Mouse (Mus musculus): ENCODE measurements at regions not wholly inside any gene's neighbourhood (a gene's known extent, or its start where the extent isn't known, plus 50 kb on each side); places are given as distances from the start of the nearest gene placed in this dataset.

DNA sequence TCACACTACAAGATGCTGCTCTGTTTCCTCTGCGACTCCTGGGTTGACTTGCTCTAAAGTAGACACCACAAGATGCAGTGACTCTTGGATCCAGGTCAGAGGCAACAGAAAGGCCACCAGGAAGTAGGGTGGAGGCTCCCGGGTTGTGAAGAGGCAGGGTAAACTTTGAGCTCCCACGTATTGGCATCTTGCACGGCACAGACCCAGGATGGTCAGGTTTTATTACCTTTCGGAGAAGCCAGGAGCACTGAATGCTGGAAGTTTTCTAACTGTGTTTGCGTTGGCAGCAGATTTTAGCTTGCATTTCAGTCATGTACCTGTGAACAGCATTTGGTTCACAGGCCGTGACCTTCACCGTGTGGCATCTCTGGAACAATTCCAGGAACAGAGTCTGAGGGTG is 227.2 kb upstream of the Foxq1 start:
- no peak for DNase-seq (ENCODE audit: low read depth, low spot score)

DNA sequence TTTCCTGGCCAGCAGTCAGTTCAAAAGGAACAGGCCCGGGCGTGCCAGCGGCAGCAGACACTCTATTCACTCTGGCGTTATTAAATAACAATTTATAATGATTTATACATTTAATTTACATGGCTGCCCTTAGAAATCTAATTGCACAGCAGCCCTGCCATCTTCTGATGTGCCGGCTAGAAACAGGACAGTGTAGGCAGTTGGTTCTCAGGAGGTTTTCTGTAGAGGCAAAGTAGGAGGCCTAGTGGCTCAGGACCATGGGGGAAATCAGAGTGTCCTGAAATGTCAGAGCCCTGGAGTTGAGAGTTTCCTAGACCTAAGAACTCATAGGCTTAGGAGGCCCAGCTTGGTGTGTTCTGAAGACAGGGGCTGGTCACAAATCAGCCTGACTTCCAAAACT is 225.2 kb upstream of the Foxq1 start:
- no peak for DNase-seq (ENCODE audit: low read depth, low spot score)

DNA sequence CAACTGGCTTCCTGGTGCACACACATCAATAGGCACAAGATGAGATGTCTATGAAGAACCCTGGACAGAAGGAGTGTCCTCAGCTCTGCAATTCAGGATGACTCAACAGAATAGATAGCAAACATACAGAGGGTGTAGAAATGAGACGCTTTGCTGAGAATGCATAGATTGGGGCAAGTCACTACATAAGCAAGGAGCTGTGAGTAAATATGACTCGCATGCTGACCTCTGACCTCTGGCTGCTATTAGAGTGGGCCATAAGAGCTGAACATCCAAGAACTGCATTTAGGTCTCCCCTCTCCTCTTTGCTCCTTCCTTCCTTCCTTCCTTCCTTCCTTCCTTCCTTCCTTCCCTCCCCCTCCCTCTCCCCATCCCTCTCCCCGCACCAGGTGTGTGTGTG is 221.0 kb upstream of the Foxq1 start:
- DNase-seq (ENCODE audit: low read depth, low spot score), result no peak

DNA sequence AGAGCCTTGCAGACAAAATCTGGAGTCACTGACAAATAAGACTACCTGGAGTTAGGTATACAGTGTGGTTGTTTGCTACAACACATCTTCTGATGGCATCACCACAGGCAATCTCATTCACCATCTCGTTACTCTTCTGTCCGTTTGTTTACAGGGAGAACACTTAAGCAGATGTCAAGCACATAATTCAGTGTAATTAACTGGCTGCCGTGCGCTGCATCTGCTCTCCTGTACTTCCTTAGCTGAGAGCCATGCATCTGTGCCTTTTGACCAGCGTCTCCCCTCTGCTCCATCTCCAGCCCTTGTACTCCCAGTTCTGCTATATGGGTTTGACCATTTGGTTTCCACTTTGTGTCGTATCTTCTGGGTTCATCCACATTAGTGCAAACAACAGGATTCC is 218.3 kb upstream of the Foxq1 start:
- no peak for DNase-seq (ENCODE audit: low read depth, low spot score)

DNA sequence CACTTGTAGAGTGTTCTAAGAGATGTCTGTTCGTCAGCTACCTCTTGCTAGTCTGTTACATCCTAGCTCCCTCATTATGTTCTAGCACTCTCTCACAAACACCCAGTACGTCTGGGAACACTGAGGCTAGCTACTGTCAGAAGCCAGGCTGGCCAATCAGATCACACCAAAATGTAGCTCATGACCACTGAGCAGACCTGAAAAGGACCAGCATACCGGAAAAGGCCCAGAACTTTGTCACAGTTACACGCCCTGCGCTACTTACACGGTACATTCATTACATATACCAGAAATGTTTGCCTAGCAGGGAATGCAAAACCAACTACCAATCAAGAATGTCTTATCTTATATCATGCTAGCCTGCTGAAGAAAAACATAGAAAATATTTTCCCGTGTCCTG is 216.5 kb upstream of the Foxq1 start:
- no peak for DNase-seq (ENCODE audit: low read depth, low spot score)

DNA sequence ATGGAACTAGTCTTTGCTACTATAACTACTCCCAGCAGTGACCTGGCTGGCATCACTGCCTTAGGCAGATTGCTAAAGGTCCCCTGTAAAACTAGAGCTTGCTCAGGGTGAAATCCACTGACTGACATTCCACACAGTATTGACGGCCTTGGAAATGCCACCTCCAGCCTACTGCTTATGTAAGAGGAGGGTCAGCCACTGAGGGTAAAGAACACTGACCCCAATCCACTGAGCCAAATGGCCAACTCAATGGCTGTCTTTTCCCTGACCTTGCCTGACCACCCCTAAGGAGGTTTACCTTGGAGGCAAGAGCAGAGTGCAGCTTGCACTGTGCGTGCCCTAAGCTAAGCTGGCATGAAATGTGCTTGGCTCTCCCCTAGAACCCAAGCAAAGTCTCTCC is 216.0 kb upstream of the Foxq1 start:
- no peak for DNase-seq (ENCODE audit: low read depth, low spot score)

DNA sequence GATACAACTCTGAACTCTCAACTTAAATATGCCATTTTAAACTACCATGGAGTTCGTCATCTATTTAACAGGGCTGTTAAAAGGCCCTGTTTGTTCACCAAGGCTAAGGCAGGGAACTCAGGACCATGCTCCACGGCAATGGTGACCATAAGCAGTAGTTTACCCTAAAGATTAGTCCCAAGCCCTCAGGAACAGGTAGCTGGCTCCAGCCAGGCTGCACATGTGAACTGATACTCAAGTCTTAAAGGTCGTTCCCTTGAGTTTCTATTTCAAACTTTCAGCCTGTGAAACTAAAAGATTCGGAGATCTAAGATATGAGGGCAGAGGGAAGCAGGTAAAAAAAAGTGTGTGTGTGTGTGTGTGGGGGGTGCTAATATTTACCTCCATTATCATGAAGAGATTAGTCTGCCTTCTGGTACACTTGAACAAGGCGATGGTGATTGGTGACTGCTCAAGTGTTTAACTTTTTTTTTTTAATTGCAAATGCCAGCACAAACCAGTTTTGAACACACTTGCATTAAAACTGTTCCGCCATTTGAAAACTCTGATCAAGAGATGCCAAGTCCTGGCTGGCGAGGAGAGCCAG is 215.5 kb upstream of the Foxq1 start:
- DNase-seq (ENCODE audit: low read depth, low spot score), result no peak

DNA sequence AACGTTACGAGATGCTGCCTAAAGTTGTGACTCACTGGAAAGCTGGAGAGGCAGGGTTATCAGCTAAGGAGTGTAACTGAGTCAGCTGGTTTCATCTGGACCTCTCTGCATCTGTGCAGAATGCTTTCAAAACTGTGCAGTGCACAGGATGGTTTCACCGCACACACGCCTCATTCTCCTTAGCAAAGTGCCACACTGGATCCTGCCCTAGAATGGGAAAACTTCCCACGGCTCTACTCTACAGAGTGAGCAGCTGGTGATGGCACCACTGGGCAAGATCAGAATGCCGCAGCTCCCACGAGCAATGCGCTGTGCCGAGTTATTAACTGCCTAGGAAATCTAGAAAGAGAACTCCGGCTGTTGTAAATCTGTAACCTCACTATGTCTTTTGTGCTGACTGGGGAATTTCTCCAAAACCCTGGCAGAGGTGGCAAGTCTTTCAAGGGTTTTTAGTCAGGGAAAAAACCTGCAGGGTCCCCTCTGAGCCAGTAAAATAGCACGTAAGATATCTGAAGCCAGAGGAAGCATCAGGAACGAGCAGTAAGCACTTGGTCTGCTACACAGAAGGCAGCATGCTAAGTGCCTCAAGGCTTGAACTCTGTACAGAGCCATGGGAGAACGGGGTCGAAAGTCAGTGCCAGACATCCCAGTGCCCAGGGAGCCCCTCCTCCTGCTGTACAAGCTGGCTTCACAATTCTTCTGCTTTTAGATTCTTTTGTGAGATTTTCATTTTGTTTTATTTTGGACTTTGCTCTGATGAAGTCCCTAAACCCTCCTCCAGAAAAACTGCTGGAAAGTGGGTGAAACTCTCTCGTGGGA is 214.4 kb upstream of the Foxq1 start:
- DNase-seq (ENCODE audit: low read depth, low spot score), result no peak

DNA sequence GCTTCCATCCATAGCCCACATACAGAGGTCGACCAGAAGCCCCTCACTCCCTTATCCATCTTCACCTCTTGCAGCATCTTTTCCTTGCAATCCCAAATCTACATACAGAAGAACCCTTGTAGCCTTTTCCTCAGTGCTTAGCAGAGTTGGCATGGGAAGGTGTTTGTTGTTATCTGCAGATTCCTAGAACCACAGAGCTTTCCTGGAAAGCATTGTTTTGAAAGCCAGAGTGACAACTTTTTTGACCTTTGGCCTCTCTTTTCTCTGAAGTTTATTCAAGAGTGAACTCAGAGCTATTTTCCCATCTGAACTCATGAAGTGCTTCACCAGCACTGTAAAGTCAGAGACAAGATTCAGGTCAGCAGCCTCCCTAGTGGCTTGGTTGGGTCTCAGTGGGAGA is 209.7 kb upstream of the Foxq1 start:
- no peak for DNase-seq (ENCODE audit: low read depth, low spot score)

DNA sequence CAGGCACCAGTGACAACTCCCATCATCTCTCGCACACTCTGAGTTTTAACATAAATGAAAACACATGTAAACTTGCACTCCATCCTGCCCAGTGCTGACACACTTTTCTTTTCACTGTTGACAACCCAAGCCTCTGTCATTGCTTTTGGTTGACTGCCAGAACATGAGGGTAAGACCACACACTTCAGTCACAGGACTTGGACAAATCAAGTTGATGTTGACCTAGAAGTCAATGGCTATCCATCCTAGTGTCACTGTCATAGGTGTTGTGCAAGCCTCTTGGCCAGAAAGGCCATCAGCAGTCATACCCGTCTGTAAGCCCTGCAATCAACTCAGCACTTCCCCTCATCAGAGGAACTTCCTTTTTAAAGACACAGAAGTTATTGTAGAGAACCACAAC is 208.9 kb upstream of the Foxq1 start:
- no peak for DNase-seq (ENCODE audit: low read depth, low spot score)

DNA sequence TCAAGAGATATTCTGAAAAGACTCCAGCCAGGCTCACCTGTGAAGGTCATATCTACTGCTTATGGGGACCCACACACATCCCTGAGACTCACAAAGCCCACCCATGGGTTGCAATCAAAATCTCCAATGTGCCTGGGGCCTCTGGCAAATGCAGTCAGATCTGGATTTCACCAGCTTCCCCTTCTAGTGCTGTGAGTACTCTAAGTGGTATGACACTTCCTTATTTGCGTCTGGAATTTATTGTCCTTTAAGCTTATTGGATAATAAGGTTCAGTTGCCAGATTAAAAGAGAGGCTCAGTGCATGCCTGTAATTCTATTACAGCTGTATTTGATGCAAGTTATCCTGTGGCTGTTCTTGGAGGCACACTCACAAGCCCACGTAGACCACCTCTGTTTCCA is 206.3 kb upstream of the Foxq1 start:
- no peak for DNase-seq (ENCODE audit: low read depth, low spot score)

DNA sequence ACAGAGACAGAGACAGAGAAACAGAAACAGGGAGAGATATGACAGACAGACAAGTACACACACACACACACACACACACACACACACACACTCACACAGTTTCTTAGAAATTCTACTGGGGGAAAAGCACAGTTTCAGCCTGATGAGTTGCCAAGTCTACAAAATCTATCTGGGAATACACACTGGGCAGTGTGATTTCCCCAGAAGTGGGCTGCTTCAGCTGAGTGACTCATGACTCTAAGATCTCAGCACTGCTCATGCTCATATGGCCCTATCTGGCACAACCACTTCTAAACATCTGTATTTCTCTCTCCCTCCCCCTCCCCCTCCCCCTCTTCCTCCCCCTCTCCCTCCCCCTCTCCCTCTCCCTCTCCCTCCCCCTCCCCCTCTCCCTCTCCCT is 204.5 kb upstream of the Foxq1 start:
- DNase-seq (ENCODE audit: low read depth, low spot score), result no peak

DNA sequence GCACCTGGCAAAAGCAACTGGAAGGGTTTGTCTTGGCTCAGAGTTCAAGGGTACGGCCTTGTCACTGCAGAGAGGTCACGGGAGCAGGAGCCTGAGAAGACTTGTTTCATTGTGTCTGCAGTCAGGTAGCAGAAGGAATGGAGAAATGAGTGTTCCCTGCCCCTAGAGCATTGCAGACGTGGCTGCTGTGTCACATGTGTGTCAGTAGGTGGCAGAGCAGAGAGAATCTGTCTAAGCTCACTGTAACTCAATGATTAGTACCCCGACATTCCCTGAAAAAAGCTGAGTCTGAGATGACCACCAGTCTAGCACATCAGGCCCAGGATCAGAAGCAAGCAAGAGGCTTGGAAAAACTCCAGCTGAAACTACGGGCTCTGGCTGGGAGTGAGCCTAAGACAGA is 203.1 kb upstream of the Foxq1 start:
- DNase-seq (ENCODE audit: low read depth, low spot score), result peak; percentile 13

DNA sequence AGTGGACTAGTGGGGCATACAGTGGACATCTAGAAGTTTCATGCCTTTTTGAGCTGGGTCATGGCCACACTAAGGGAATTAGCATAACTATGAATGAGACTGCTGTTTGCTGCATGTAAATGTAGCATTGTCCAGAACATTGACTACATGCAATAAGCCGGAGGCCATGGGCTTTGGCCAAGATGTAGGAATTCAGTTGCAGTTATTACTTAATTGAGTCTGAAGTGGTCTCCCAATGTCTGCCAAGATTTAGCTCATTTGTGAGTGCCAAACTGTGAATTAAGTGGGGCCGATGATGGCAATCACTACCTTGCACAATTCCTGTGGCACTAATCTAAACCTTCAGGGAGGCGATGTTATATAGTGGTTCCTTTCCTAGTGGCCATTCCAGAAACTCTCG is 196.6 kb upstream of the Foxq1 start:
- DNase-seq (ENCODE audit: low read depth, low spot score), result no peak

DNA sequence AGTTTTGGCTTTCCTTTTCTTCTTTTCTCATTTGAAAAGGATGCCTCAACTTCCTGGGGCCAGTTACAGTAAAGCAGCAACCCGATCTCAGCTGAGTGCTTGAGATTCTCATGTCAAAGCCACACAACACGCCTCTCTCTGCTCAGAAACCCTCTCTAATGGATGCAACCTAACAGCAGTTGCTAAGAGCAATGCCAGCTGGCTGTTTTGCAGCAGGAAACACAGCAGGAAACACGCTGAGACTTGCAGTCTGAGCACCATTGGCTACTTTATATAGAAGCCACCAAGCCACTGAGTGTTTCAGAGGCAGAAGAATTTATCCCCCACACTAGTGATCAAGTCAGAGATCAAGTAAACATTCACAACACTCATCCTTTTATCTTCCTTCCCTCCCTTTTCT is 193.5 kb upstream of the Foxq1 start:
- DNase-seq (ENCODE audit: low read depth, low spot score), result no peak

DNA sequence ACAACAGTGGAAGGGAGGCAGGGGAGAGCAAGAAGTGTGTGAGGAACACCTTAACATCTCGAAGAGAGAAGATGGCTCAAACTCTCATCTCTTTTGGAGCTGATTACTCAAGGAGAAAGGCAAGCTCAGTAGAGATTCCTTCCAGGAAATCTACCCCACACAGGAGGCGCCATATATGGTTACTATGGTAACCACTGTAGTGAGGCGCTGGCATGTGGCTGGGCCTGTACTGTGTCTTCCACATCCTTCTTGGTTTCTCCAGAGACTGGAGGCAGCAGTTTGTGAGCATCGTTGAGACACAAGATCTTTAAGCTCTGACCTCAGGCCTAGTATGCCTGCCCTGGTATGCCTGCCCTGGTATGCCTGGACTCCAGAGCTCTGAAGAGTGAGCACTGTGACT is 191.6 kb upstream of the Foxq1 start:
- DNase-seq (ENCODE audit: low read depth, low spot score), result peak; percentile 12

DNA sequence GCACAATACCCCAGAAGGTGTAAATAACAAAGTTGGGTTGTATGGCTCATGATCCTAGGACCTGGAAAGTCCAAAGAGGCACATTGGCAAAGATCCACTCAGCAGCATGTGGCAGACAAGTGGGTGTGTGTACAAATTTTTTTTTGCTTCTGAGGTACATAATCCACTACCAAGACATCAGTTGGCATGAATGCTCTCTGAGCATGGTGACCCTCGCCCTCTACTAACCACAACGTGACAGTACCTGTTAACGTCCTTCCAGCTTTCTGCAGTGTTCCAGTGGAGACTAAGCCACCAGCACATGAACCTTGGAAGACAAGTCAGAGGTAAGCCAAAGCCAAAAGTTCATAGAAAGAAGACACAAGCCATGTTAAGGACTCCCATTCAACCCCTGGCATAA is 188.7 kb upstream of the Foxq1 start:
- DNase-seq (ENCODE audit: low read depth, low spot score), result no peak

DNA sequence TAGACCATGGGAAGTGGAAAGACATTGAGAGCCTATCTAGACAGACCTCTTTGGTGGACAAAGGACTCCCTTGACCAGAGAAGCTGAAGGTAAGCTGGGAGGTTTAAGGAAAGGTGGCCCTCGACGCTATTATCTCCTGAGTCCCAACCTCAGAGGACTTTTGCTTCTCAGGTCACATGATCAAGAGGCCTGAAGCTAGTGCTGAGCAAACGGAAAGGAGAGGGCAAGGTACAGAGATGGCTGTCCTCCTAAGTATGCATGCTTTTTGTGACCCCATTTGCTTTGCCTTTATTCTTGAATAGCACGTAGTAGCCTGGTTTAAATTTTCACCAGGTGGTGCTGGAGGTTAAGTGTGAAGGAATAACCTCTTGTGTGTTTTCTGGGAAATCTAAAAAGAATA is 186.8 kb upstream of the Foxq1 start:
- no peak for DNase-seq (ENCODE audit: low read depth, low spot score)

DNA sequence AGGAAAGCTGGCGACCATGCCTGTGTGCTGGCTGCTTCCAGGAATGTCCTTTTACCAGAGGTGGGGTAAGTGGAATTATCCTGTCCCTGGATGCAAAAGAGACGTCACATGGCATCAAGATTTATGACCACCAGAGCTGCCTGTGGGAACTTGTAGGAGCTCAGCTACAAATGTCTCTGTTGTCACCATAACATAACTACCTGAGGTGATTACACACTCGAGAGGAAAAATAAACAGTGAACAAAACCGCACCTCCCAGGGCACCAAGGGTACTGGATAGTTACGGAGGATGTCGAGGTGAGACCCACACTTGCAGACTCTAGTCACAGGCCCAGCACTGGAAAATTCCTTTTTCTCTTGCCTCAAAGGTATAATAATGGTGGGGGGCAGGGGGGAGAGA is 185.1 kb upstream of the Foxq1 start:
- DNase-seq (ENCODE audit: low read depth, low spot score), result no peak

DNA sequence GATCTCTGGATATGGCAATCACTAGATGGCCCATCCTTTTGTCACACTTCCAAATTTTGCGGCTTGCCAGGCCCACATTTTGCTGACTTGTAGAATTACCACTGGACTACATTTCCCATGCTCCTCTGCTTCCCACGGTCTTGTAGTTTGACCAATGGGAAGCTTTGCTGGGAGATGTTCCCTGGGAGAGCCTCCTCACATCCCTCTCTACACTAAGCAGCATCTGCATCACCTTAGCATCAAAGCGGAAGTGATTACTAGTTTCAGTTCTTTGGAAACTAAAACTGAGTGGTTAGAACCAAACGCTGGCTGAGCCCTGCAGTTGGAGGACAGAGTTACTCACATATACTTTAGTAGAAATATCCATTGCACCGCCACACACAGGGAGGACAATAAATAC is 181.9 kb upstream of the Foxq1 start:
- peak; percentile 22 for DNase-seq (ENCODE audit: low read depth, low spot score)

DNA sequence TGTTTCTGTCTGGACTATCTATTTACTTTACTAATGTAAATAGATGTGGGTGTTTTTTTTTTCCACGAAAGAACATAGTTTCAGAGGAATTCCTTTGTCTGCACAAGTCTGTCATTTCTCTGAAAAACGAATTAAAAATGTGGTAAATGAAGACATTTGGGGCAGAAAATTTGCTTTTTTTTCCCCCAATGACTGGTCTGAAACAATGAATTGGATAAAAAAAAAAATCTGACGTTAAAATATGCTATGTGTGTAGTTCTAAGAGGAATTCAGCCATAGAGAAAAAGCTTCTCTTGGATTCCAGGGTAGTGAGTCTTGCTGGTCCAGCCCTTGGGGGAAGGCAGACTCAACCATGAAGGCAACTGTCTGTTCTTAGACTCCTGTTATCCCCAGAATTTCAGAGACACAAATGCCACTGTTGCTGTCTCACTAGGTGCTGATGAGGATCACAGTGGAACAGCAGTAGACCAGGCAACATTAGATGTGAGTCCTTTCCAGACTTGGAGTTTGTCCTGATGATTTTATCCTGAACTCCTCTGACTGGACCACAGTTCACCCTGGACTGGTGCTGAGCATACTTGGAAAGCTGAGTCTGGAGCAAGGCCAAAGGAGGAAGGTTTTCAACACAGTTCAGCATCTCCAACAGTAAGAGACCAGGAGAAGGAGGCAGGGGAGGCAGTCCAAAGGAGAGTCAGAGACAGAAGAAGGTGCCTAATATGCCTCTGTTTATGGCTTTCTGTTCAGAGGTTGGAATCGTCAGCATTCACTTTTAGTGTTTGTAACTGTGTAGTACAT is 162.3 kb upstream of the Foxq1 start:
- no peak for DNase-seq (ENCODE audit: low read depth, low spot score)

DNA sequence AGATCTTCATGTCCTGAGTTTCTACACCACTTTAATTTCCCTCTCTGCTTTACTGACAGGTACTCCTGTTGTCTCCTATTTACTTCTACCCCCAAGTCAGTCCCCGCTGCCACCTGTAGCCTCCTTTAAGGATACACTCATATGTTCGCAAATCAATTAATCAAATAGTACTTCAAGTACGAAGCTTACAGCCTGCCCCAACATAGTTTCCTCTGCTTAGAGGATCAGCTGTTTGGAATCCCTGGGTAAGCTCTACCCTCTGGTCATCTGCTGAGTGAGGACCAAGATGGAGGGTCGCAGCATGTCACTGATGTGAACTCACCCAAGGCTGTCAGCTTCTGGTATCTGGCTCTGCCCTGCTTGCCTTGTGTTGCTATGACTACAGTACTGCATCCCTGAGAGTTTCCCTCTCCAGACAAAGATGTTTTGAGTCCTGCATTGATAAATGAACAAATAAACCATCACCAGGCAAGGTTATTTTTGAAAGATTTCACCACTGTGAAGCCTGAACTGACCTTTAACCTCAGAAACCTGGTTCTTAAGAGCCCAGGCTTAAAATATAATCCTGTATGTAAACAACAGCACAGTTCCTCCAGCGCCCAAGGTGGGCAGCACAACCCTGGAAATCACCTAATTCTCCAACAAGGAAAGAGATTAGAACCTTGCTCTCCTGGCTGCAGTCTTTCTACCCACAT is 159.6 kb upstream of the Foxq1 start:
- DNase-seq (ENCODE audit: low read depth, low spot score), result no peak

Data from ZHBTc4 (cell line).